Mouse (Mus musculus) CH12.LX (cell line): Measurements from ENCODE around the gene 1700086D15Rik. TPM values are rescaled to one million over a fixed set of nuclear protein-coding genes. Genes with fewer than 3 reads are reported as not detected.

Experiments used
- DNase-seq: peaks from one replicate; pipeline ENCODE4 v3.0.0-alpha.2; 2013; ENCODE audit errors: extremely low read depth
- H3K27ac ChIP-seq: 2 replicates; pipeline ENCODE4 v1.5.1; 2012; ENCODE audit warnings: low read depth, mild to moderate bottlenecking, control low read depth, moderate library complexity; ENCODE audit not compliant: insufficient read depth
- H3K27me3 ChIP-seq: replicated peaks from 2 replicates; pipeline ENCODE3; 2012; ENCODE audit warnings: inconsistent platforms
- H3K36me3 ChIP-seq, 2 experiments: replicated peaks in 1 of 2; 2 replicates each; pipeline versions ENCODE3 to v1.6.1; 2012; ENCODE audit warnings: inconsistent platforms in 1 of 2, low read length in 1 of 2, mild to moderate bottlenecking in 1 of 2, mixed read lengths in 1 of 2, moderate library complexity in 1 of 2; ENCODE audit not compliant: control insufficient read depth in 1 of 2, insufficient read depth in 1 of 2
- H3K4me1 ChIP-seq, 2 experiments: 2 replicates each; pipeline ENCODE4 v1.6.1; 2012; ENCODE audit warnings: inconsistent platforms in 1 of 2, moderate library complexity in 1 of 2; ENCODE audit not compliant: insufficient read depth in 2 of 2, control insufficient read depth in 1 of 2
- H3K4me2 ChIP-seq: 2 replicates; pipeline ENCODE4 v1.6.1; 2012; ENCODE audit warnings: low read depth, mild to moderate bottlenecking, control low read depth; ENCODE audit not compliant: poor library complexity, insufficient read depth, severe bottlenecking
- H3K4me3 ChIP-seq, 3 experiments: fragments of 150-350 bp in 1 of 3; sonication (generic) in 1 of 3; replicated peaks in 1 of 3; 2 replicates each; pipeline versions ENCODE3 to v1.5.1; 2011 to 2012; ENCODE audit warnings: low read depth in 2 of 3, low read length in 2 of 3, mild to moderate bottlenecking in 2 of 3, moderate library complexity in 2 of 3, control low read depth in 1 of 3, improper control_type of control experiment in 1 of 3, inconsistent platforms in 1 of 3, mixed read lengths in 1 of 3; ENCODE audit not compliant: poor library complexity in 1 of 3
- H3K79me2 ChIP-seq: replicated peaks from 2 replicates; pipeline ENCODE4 v1.6.1; 2012; ENCODE audit warnings: mild to moderate bottlenecking, moderate library complexity; ENCODE audit not compliant: control insufficient read depth, poor library complexity, insufficient read depth, severe bottlenecking; ENCODE audit errors: extremely low read depth
- H3K9ac ChIP-seq: 2 replicates; pipeline ENCODE4 v1.6.1; 2012; ENCODE audit warnings: low read depth, mild to moderate bottlenecking, control low read depth, moderate library complexity; ENCODE audit not compliant: insufficient read depth
- H3K9me3 ChIP-seq: replicated peaks from 2 replicates; pipeline ENCODE3; 2012; ENCODE audit warnings: low read length, inconsistent platforms, mixed read lengths
- CHD2 ChIP-seq: IDR thresholded peaks from 2 replicates; pipeline ENCODE4 v1.6.1; 2011; ENCODE audit warnings: low read length, improper control_type of control experiment
- GABPA ChIP-seq: IDR thresholded peaks from 2 replicates; pipeline ENCODE4 v1.6.1; 2012; ENCODE audit warnings: low read depth, low read length, improper control_type of control experiment, inconsistent platforms; ENCODE audit not compliant: insufficient replicate concordance
- IRF4 ChIP-seq: IDR thresholded peaks from 2 replicates; pipeline ENCODE4 v1.6.1; 2014; ENCODE audit warnings: low read depth, mild to moderate bottlenecking, inconsistent platforms, low read length, improper control_type of control experiment
- JUN ChIP-seq: IDR thresholded peaks from 2 replicates; pipeline ENCODE4 v1.6.1; 2011; ENCODE audit warnings: low read depth, mild to moderate bottlenecking, low read length, improper control_type of control experiment, moderate library complexity; ENCODE audit not compliant: insufficient read depth
- KAT2A ChIP-seq: IDR thresholded peaks from 2 replicates; pipeline ENCODE4 v1.6.1; 2012; ENCODE audit warnings: low read length, improper control_type of control experiment, inconsistent platforms; ENCODE audit not compliant: insufficient replicate concordance
- MAZ ChIP-seq: IDR thresholded peaks from 2 replicates; pipeline ENCODE4 v1.6.1; 2012; ENCODE audit warnings: low read depth, mild to moderate bottlenecking, inconsistent platforms, low read length, improper control_type of control experiment, moderate library complexity
- MEF2A ChIP-seq: IDR thresholded peaks from 2 replicates; pipeline ENCODE4 v1.6.1; 2014; ENCODE audit warnings: low read depth, mild to moderate bottlenecking, inconsistent platforms, low read length, improper control_type of control experiment, borderline replicate concordance
- MXI1 ChIP-seq: IDR thresholded peaks from 2 replicates; pipeline ENCODE4 v1.6.1; 2011; ENCODE audit warnings: mild to moderate bottlenecking, low read depth, low read length, improper control_type of control experiment
- MYC ChIP-seq: IDR thresholded peaks from 2 replicates; pipeline ENCODE4 v1.6.1; 2011; ENCODE audit warnings: low read depth, mild to moderate bottlenecking, improper control_type of control experiment, low read length
- NELFE ChIP-seq: IDR thresholded peaks from 2 replicates; pipeline ENCODE4 v1.6.1; 2011; ENCODE audit warnings: low read depth, low read length, improper control_type of control experiment
- NRF1 ChIP-seq: IDR thresholded peaks from 2 replicates; pipeline ENCODE4 v1.6.1; 2014; ENCODE audit warnings: low read depth, mild to moderate bottlenecking, inconsistent platforms, low read length, improper control_type of control experiment, moderate library complexity
- PAX5 ChIP-seq: IDR thresholded peaks from 2 replicates; pipeline ENCODE4 v1.6.1; 2012; ENCODE audit warnings: low read length, inconsistent platforms, mixed read lengths
- RAD21 ChIP-seq: IDR thresholded peaks from 2 replicates; pipeline ENCODE4 v1.6.1; 2011; ENCODE audit warnings: low read depth, mild to moderate bottlenecking, low read length, improper control_type of control experiment, moderate library complexity
- SIN3A ChIP-seq: IDR thresholded peaks from 2 replicates; pipeline ENCODE4 v1.6.1; 2012; ENCODE audit warnings: low read length, improper control_type of control experiment, inconsistent platforms
- SMC3 ChIP-seq: IDR thresholded peaks from 2 replicates; pipeline ENCODE4 v1.6.1; 2011; ENCODE audit warnings: low read depth, low read length, improper control_type of control experiment
- TBP ChIP-seq: conservative IDR thresholded peaks from 2 replicates; pipeline ENCODE4 v1.6.1; 2011; ENCODE audit warnings: low read depth, low read length, improper control_type of control experiment
- USF1 ChIP-seq: IDR thresholded peaks from 2 replicates; pipeline ENCODE4 v1.6.1; 2014; ENCODE audit warnings: low read depth, mild to moderate bottlenecking, inconsistent platforms, low read length, improper control_type of control experiment
- ZC3H11A ChIP-seq: IDR thresholded peaks from 2 replicates; pipeline ENCODE4 v1.6.1; 2012; ENCODE audit warnings: low read depth, mild to moderate bottlenecking, inconsistent platforms, low read length, improper control_type of control experiment
- ZKSCAN1 ChIP-seq: IDR thresholded peaks from 2 replicates; pipeline ENCODE4 v1.6.1; 2012; ENCODE audit warnings: low read depth, inconsistent platforms, low read length, improper control_type of control experiment, borderline replicate concordance
- ZMIZ1 ChIP-seq: IDR thresholded peaks from 2 replicates; pipeline ENCODE4 v1.6.1; 2012; ENCODE audit warnings: low read depth, mild to moderate bottlenecking, inconsistent platforms, low read length, improper control_type of control experiment
- ZNF384 ChIP-seq: IDR thresholded peaks from 2 replicates; pipeline ENCODE4 v1.6.1; 2012; ENCODE audit warnings: low read depth, low read length, improper control_type of control experiment, inconsistent platforms
- dilution Hi-C: fragments of 300-500 bp; cut with MboI; formaldehyde crosslinking; loops from 2 replicates; pipeline ENCODE4 v1.14.3; 2020; ENCODE audit warnings: low sequenced_read_pairs; ENCODE audit not compliant: extremely low pct_unique_long_range_greater_than_20kb, extremely low pct_ligation_motif_present
- in situ Hi-C: fragments of 300-500 bp; cut with MboI; formaldehyde crosslinking; loops from 3 replicates; pipeline ENCODE4 v1.14.3; 2019; ENCODE audit warnings: low sequenced_read_pairs, low pct_ligation_motif_present, low pct_unique_long_range_greater_than_20kb, mixed read lengths
- polyA plus RNA-seq: library from polyadenylated mRNA; unstranded; fragments of >175 nt; gene quantifications from 2 replicates; pipeline ENCODE4 v1.2.1, GENCODE M21; 2012; ENCODE audit warnings: low read depth; ENCODE audit not compliant: insufficient read length
- total RNA-seq, 2 experiments: library from RNA; depleted of rRNA; stranded (reverse); fragments of 300-350 nt in 1 of 2; fragments of >200 nt in 1 of 2; gene quantifications; 2 replicates each; pipeline ENCODE4 v1.2.3; 2012 to 2014

The 1700086D15Rik gene
- total and polyA plus RNA-seq, 3 experiments, result not detected

- H3K9me3 ChIP-seq, result no peaks in the 10 kb centered on the region
- no peak for DNase-seq
- H3K27ac ChIP-seq, result no peak overlapping the region
- no peak overlapping the region for H3K4me3 ChIP-seq
- no peak overlapping the region for H3K4me2 ChIP-seq
- H3K36me3 ChIP-seq, result no peaks in the 10 kb centered on the region
- TF ChIP-seq MXI1, result no peak
- TF ChIP-seq IRF4, result no peak
- no peak for TF ChIP-seq ZC3H11A
- no peak for TF ChIP-seq ZNF384
- TF ChIP-seq RAD21, result no peak
- TF ChIP-seq CHD2, result no peak
- no peak for TF ChIP-seq ZMIZ1
- no peak for TF ChIP-seq SMC3
- no peak for TF ChIP-seq MEF2A
- in situ Hi-C loops, result no loop called here
- H3K9ac ChIP-seq, result no peak overlapping the region
- no peaks in the 10 kb centered on the region for H3K4me1 ChIP-seq
- dilution Hi-C loops, result no loop called here
- no peaks in the 10 kb centered on the region for H3K79me2 ChIP-seq
- no peaks in the 10 kb centered on the region for H3K27me3 ChIP-seq
Measured at GRCm38 (mm10) chr11:65120276-65120675, 39.4 kb downstream of the 1700086D15Rik start.

- H3K4me3 ChIP-seq, result no peak overlapping the region
- H3K79me2 ChIP-seq, result no peaks in the 10 kb centered on the region
- H3K36me3 ChIP-seq, result no peaks in the 10 kb centered on the region
- no peaks in the 10 kb centered on the region for H3K27me3 ChIP-seq
- no peak overlapping the region for H3K4me2 ChIP-seq
- 0 out of 4 replicates have a peak, but pooled peaks cover 0 to 5% of the 10 kb centered on the region in 2 experiments for H3K4me1 ChIP-seq
- dilution Hi-C loops (no loop called here), in situ Hi-C loops (no loop called here)
- no peak overlapping the region for H3K9ac ChIP-seq
- no peaks in the 10 kb centered on the region for H3K9me3 ChIP-seq
- no peak for DNase-seq
- TF ChIP-seq NRF1, result no peak
- TF ChIP-seq ZC3H11A, result no peak
- no peak for TF ChIP-seq PAX5
- no peak for TF ChIP-seq ZMIZ1
- TF ChIP-seq SIN3A, result no peak
- TF ChIP-seq JUN, result no peak
- TF ChIP-seq NELFE, result no peak
- no peak for TF ChIP-seq TBP
- no peak for TF ChIP-seq MYC
- TF ChIP-seq MEF2A, result no peak
- no peak for TF ChIP-seq KAT2A
- no peak for TF ChIP-seq ZKSCAN1
- TF ChIP-seq GABPA, result no peak
- TF ChIP-seq CHD2, result no peak
- TF ChIP-seq MAZ, result no peak
- no peak for TF ChIP-seq USF1
- H3K27ac ChIP-seq, result no peak overlapping the region
Measured at GRCm38 (mm10) chr11:65115811-65116210, 43.9 kb downstream of the 1700086D15Rik start.
